Mouse (Mus musculus) kidney, embryonic 14.5 days (tissue): ENCODE measurements around the gene D630003M21Rik. TPM values are rescaled to one million over a fixed set of nuclear protein-coding genes. Genes with fewer than 3 reads are reported as not detected.

ENCODE experiments used
- ATAC-seq: fragments of 200-750 bp; cut with Nextera tagmentation; 2 replicates; pipeline ENCODE4 v1.8.0; 2017; ENCODE audit warnings: moderate number of reproducible peaks, mild to moderate bottlenecking, moderate TSS enrichment, moderate library complexity; ENCODE audit not compliant: low FRiP score, low TSS enrichment
- H3K27ac ChIP-seq: fragments of 300-500 bp; sonication (generic); 2 replicates; pipeline ENCODE4 v1.5.1; 2014; ENCODE audit warnings: low read depth, mild to moderate bottlenecking, low read length, moderate library complexity, mixed read lengths
- H3K27me3 ChIP-seq: fragments of 300-500 bp; sonication (generic); 2 replicates; pipeline ENCODE4 v1.6.1; 2014; ENCODE audit warnings: mild to moderate bottlenecking, low read length; ENCODE audit not compliant: control insufficient read depth, insufficient read depth
- H3K36me3 ChIP-seq: fragments of 300-500 bp; sonication (generic); 2 replicates; pipeline ENCODE4 v1.6.1; 2014; ENCODE audit warnings: low read length, mixed read lengths; ENCODE audit not compliant: control insufficient read depth, insufficient read depth
- H3K4me1 ChIP-seq: fragments of 300-500 bp; sonication (generic); 2 replicates; pipeline ENCODE4 v1.6.1; 2014; ENCODE audit warnings: low read length, mixed read lengths; ENCODE audit not compliant: control insufficient read depth, insufficient read depth
- H3K4me2 ChIP-seq: fragments of 300-500 bp; sonication (generic); replicated peaks from 2 replicates; pipeline ENCODE4 v1.6.1; 2014; ENCODE audit warnings: low read depth, mild to moderate bottlenecking, low read length
- H3K4me3 ChIP-seq: fragments of 300-500 bp; sonication (generic); 2 replicates; pipeline ENCODE4 v1.5.1; 2014; ENCODE audit warnings: mild to moderate bottlenecking, low read length
- H3K9ac ChIP-seq: fragments of 300-500 bp; sonication (generic); 2 replicates; pipeline ENCODE4 v1.6.1; 2014; ENCODE audit warnings: low read depth, mild to moderate bottlenecking, low read length, moderate library complexity
- H3K9me3 ChIP-seq: fragments of 300-500 bp; sonication (generic); 2 replicates; pipeline ENCODE4 v1.6.1; 2016; ENCODE audit warnings: low read length; ENCODE audit not compliant: control insufficient read depth
- WGBS: fragments of 180-500 bp; shearing (Covaris S2); extraction: QIAGEN DNeasy Blood & Tissue Kit; methylation state at CpG from one replicate; pipeline ENCODE4 v1.1.7; 2014; 5-methylcytosine and 5-hydroxymethylcytosine counted together
- polyA plus RNA-seq: library from polyadenylated mRNA; unstranded; fragments of >200 nt; fragmentation: Nextera tagmentation; extraction: Ambion mirVana; gene quantifications from 2 replicates; pipeline ENCODE4 v1.2.1, GENCODE M21; 2014

D630003M21Rik gene
- polyA plus RNA-seq, 1 experiment from 2014 or later: 5.2 TPM

GRCm38 (mm10) chr2:158170394-158170793 is 58.6 kb downstream of the D630003M21Rik start:
- H3K27ac ChIP-seq: no peak overlapping the region
- no peak overlapping the region for H3K9ac ChIP-seq
- peaks cover 22% of the 10 kb centered on the region; the same call in 1 of the 2 replicates for H3K4me1 ChIP-seq
- 80% methylated on average over 2 of the region's 2 CpGs for WGBS
- no peak overlapping the region for H3K4me2 ChIP-seq
- H3K9me3 ChIP-seq: no peaks in the 10 kb centered on the region
- no peak for ATAC-seq
- no peak overlapping the region for H3K4me3 ChIP-seq
- H3K27me3 ChIP-seq: no peaks in the 10 kb centered on the region
- no peaks in the 10 kb centered on the region for H3K36me3 ChIP-seq

- no peak for ATAC-seq
- Histone ChIP-seq H3K4me2 (no peak overlapping the region), H3K4me1 (peaks cover 23% of the 10 kb centered on the region; the same call in 1 of the 2 replicates), H3K4me3 (no peak overlapping the region), H3K27ac (no peak overlapping the region), H3K36me3 (no peaks in the 10 kb centered on the region), H3K9me3 (no peaks in the 10 kb centered on the region), H3K9ac (no peak overlapping the region), H3K27me3 (no peaks in the 10 kb centered on the region)
- 92% methylated on average over 7 of the region's 7 CpGs for WGBS
Measured at GRCm38 (mm10) chr2:158169771-158170170, 59.3 kb downstream of the D630003M21Rik start.

DNA sequence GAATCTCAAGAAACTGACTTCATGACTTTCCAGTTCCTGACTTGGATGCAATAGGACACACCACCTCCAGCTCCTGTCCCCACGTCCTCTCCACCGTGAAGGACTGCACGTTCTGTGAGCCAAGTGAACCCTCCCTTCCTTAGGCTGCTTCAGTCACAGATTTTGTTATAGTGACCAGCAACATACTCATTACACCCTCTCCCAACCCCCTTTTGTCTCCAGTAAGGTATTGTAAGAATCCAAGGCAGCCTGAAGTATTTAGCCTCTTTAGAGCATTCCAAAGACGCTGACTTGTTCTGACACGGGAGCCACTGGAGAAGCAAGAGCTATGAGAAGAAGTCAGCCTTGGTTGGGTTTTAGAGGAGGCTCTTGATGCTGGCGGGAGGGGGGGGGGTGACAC is 59.7 kb downstream of the D630003M21Rik start:
- no peak for ATAC-seq
- Histone ChIP-seq H3K9ac (no peak overlapping the region), H3K27ac (no peak overlapping the region), H3K4me1 (peaks cover 22% of the 10 kb centered on the region; the same call in 1 of the 2 replicates), H3K27me3 (no peaks in the 10 kb centered on the region), H3K9me3 (no peaks in the 10 kb centered on the region), H3K4me3 (no peak overlapping the region), H3K4me2 (no peak overlapping the region), H3K36me3 (no peaks in the 10 kb centered on the region)
- 83% methylated on average over 6 of the region's 6 CpGs for WGBS

- Histone ChIP-seq H3K27me3 (no peaks in the 10 kb centered on the region), H3K4me2 (no peak overlapping the region), H3K9ac (no peak overlapping the region), H3K27ac (no peak overlapping the region), H3K4me3 (no peak overlapping the region), H3K4me1 (peaks cover 20% of the 10 kb centered on the region; the same call in 1 of the 2 replicates), H3K9me3 (no peaks in the 10 kb centered on the region), H3K36me3 (no peaks in the 10 kb centered on the region)
- ATAC-seq: no peak
- 61% methylated on average over 8 of the region's 8 CpGs for WGBS
Measured at GRCm38 (mm10) chr2:158168741-158169211, 60.2 kb downstream of the D630003M21Rik start.

DNA sequence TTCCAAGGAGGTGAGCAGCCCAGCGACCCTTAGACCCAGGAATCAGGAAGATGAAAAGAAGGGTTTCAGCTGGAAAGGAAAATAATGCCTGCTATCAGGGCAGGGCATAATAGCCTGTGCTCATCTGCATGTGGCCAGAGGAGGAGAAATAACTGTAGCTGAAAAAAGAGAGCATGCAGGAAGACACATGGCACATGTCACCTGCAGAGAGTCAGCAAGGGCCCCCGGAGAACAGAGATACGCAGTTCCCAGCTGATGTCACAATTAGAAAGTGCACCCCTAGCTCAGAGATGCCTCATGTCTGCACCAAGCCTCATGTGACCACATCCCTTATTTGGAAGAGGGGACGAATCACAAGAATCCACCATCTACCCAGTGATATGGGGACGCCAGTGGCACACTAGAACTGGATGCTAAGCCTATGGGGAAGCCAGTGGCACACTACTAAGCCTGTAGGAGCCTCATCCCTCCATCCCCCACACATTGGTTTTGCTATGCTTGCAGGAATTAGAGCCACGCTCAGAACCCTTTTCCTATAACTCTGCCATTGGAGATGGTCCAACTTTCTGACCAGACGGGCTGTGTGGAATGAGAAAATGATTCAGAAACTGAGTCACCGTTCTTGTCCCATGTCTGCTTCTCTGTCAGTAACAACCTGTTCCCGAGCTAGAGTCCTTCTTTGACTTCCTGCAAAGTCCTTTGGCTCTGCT is 61.4 kb downstream of the D630003M21Rik start:
- no peak for ATAC-seq
- no peaks in the 10 kb centered on the region for H3K36me3 ChIP-seq
- 71% methylated on average over 9 of the region's 9 CpGs for WGBS
- peaks cover 28% of the 10 kb centered on the region; the same call in 1 of the 2 replicates for H3K4me1 ChIP-seq
- H3K4me2 ChIP-seq: no peak overlapping the region
- no peak overlapping the region for H3K27ac ChIP-seq
- H3K9me3 ChIP-seq: no peaks in the 10 kb centered on the region
- no peaks in the 10 kb centered on the region for H3K27me3 ChIP-seq
- no peak overlapping the region for H3K4me3 ChIP-seq
- H3K9ac ChIP-seq: no peak overlapping the region

- H3K4me2 ChIP-seq: no peak overlapping the region
- WGBS: 60% methylated on average over 7 of the region's 7 CpGs
- H3K4me3 ChIP-seq: no peak overlapping the region
Measured at GRCm38 (mm10) chr2:158166628-158167027, 62.4 kb downstream of the D630003M21Rik start.

DNA sequence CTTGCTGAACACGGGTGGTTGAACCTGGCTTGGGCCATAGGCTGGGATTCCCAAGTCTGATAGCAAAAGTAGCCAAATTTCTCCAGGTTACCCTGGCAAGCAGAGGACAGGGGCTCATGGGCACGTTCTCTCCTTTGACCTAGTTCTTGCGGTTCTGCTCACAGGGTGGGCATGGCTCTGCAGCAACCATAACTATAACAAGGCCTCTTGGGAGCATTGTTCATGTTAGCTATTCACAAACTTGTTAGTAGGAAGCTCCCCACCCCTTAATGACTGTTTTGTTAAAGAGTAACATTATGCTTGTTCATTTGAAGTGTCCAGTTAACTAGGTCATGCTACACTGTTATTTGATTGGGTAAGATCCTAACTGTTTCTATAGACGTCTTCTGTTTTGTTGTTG is 63.2 kb downstream of the D630003M21Rik start:
- H3K4me1 ChIP-seq: peaks cover 33% of the 10 kb centered on the region; the same call in 1 of the 2 replicates
- no peaks in the 10 kb centered on the region for H3K36me3 ChIP-seq
- H3K4me3 ChIP-seq: no peak overlapping the region
- ATAC-seq: no peak
- no peak overlapping the region for H3K4me2 ChIP-seq
- peak overlapping the region; percentile 17; the same call in 1 of the 2 replicates for H3K27ac ChIP-seq
- no peaks in the 10 kb centered on the region for H3K9me3 ChIP-seq
- no peaks in the 10 kb centered on the region for H3K27me3 ChIP-seq
- WGBS: 69% methylated on average over 4 of the region's 4 CpGs
- no peak overlapping the region for H3K9ac ChIP-seq

More at GRCm38 (mm10) chr2:158166628-158167027, 62.4 kb downstream of the D630003M21Rik start:
- Histone ChIP-seq H3K27ac (peak overlapping the region; percentile 52), H3K4me1 (peaks cover 33% of the 10 kb centered on the region; the same call in 1 of the 2 replicates), H3K27me3 (no peaks in the 10 kb centered on the region), H3K9ac (no peak overlapping the region), H3K36me3 (no peaks in the 10 kb centered on the region), H3K9me3 (no peaks in the 10 kb centered on the region)
- 0 out of 2 replicates have a peak, but pooled peaks have one; percentile 21 for ATAC-seq

DNA sequence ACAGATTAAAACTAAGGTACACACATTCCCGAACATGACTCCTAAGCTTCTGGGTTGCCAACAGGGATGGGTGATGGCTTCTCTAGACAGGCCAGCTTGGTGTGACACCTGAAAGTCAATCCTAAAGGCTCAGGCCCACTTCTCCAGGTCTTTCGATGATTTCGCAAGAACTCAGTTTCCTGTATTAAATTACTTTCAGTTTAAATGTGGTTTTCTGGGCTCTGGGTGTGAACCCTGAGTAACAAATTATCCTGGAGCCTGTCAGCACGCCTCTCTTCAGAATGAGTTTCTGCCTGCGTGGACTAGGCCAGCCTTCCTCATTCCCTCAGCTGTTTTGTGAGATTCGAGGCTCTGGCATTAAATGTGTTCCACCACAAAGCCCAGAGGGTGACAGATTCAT is 66.0 kb downstream of the D630003M21Rik start:
- no peak overlapping the region for H3K4me2 ChIP-seq

DNA sequence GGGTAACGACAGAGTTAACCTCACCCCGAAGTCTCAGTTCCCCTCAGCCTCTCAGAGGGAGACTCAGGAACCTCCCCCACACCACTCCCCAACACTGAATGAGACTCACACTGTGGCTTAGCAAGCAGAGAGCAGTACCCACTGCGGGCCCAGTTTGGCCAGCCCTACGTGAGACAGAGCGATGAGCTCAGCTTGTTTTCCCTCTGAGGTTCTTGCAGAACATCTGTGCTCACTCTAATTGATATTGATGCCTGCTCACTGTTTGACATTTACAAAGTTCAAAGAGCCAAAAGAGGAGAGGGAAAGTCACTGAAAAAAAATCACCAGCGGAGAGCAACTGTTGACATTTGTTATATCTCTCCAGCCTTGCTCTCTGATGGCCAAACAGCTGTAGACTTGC is 67.3 kb downstream of the D630003M21Rik start:
- H3K27ac ChIP-seq: no peak overlapping the region
- no peak overlapping the region for H3K4me2 ChIP-seq
- H3K36me3 ChIP-seq: no peaks in the 10 kb centered on the region
- ATAC-seq: no peak
- H3K4me1 ChIP-seq: peaks cover 19% of the 10 kb centered on the region; the same call in 1 of the 2 replicates
- WGBS: 41% methylated on average over 6 of the region's 6 CpGs
- H3K9me3 ChIP-seq: no peaks in the 10 kb centered on the region
- H3K9ac ChIP-seq: no peak overlapping the region
- H3K27me3 ChIP-seq: no peaks in the 10 kb centered on the region
- H3K4me3 ChIP-seq: no peak overlapping the region

More for the DNA sequence above, 66.0 kb downstream of the D630003M21Rik start:
- no peaks in the 10 kb centered on the region for H3K27me3 ChIP-seq
- no peak overlapping the region for H3K4me3 ChIP-seq
- H3K9ac ChIP-seq: no peak overlapping the region
- WGBS: 33% methylated on average over 6 of the region's 6 CpGs
- ATAC-seq: no peak
- H3K9me3 ChIP-seq: no peaks in the 10 kb centered on the region
- peaks cover 29% of the 10 kb centered on the region; the same call in 1 of the 2 replicates for H3K4me1 ChIP-seq
- H3K36me3 ChIP-seq: no peaks in the 10 kb centered on the region
- H3K27ac ChIP-seq: no peak overlapping the region
